Mouse (Mus musculus): ENCODE measurements at regions not wholly inside any gene's neighbourhood (a gene's known extent, or its start where the extent isn't known, plus 50 kb on each side); places are given as distances from the start of the nearest gene placed in this dataset.

DNA sequence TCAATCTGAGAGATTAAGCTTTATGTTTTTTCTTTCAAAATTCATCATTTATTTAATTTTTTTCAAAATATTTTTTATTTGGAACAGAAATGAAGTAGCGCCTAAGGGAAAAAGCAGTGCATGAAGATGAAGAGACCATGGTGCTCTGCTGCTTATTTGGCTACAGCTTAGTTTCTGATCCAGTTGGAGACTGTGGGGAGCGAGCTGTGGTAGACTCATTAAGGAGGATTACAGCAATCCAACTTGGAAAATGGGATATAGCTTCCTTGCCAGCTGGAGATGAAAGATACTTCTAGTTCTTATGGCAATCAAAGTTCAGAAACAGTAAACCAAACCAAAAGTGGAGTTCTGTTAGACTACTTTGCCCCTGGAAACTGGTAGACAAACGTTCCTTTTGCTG, 98.8 kb upstream of the Col11a1 start:
- DNase-seq = peak; percentile 21
- 60% methylated on average over 3 of the region's 3 CpGs for WGBS
- Histone ChIP-seq H3K27ac (ENCODE audit: low read depth, low read length) (no peak overlapping the region), H3K4me2 (ENCODE audit: low read depth) (no peak overlapping the region), H3K27me3 (ENCODE audit: insufficient read depth, low read length) (no peaks in the 10 kb centered on the region), H3K4me3 (ENCODE audit: low read depth, low read length) (no peak overlapping the region), H3K9me3 (ENCODE audit: low read length) (no peaks in the 10 kb centered on the region), H3K4me1 (ENCODE audit: insufficient read depth) (no peaks in the 10 kb centered on the region), H3K36me3 (ENCODE audit: insufficient read depth) (no peaks in the 10 kb centered on the region), H3K9ac (no peak overlapping the region)
- ATAC-seq = peak; percentile 53; the same call in 1 of the 2 replicates
- TF ChIP-seq CTCF (IDR thresholded peaks at IDR 0.05; ENCODE audit: low read depth) = no peak

DNA sequence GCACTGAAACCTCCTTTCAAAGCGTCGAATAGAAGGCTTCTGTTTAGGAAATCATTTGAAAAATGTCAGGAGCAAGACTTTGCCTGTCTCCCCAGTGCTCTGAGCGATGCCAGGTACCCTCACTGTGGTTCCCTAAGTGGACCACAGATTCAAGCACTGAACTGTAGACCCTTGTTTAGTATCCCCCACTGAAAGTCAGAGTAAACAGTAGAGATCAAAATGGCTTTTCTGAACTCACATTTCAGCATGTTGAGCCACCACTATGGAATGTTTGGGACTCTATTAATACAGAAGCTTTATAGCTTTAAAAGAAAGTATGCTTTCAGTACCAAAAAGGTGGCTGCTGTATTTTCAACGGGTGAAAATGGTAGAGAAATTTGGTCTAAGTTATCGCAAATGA, 79.8 kb upstream of the Col11a1 start:
- Histone ChIP-seq H3K9ac (no peak overlapping the region), H3K36me3 (ENCODE audit: insufficient read depth) (no peaks in the 10 kb centered on the region), H3K4me1 (ENCODE audit: insufficient read depth) (no peaks in the 10 kb centered on the region), H3K9me3 (ENCODE audit: low read length) (no peaks in the 10 kb centered on the region), H3K27ac (ENCODE audit: low read depth, low read length) (no peak overlapping the region), H3K4me3 (ENCODE audit: low read depth, low read length) (no peak overlapping the region), H3K4me2 (ENCODE audit: low read depth) (no peak overlapping the region), H3K27me3 (ENCODE audit: insufficient read depth, low read length) (no peaks in the 10 kb centered on the region)
- no peak for TF ChIP-seq CTCF (IDR thresholded peaks at IDR 0.05; ENCODE audit: low read depth)
- WGBS = 84% methylated on average over 5 of the region's 5 CpGs
- DNase-seq (no peak), ATAC-seq (no peak)

DNA sequence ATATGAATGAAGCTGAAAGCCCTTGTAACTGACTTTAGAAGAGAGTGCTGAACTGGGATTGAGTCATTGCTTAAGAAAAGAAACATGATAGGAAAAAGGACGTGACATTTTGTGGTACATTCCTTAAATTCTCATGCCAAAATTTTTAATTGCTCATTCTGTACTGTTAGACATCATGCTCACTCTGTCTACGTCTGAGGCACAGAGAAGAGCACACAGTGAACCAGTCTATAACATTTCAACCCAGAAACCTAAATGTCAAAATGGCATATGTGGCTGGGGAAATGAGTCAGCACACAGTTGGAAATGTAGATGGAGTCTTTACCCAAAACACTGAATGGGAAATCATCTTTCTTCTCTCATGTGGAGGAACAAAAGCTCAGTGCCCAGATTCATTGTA, 77.9 kb upstream of the Col11a1 start:
- Histone ChIP-seq H3K36me3 (ENCODE audit: insufficient read depth) (no peaks in the 10 kb centered on the region), H3K4me3 (ENCODE audit: low read depth, low read length) (no peak overlapping the region), H3K4me2 (ENCODE audit: low read depth) (no peak overlapping the region), H3K4me1 (ENCODE audit: insufficient read depth) (no peaks in the 10 kb centered on the region), H3K9ac (no peak overlapping the region), H3K27ac (ENCODE audit: low read depth, low read length) (no peak overlapping the region), H3K9me3 (ENCODE audit: low read length) (no peaks in the 10 kb centered on the region), H3K27me3 (ENCODE audit: insufficient read depth, low read length) (no peaks in the 10 kb centered on the region)
- DNase-seq (peak; percentile 1), ATAC-seq (peak; percentile 66)
- WGBS = 60% methylated on average over 2 of the region's 2 CpGs
- TF ChIP-seq CTCF (IDR thresholded peaks at IDR 0.05; ENCODE audit: low read depth) = no peak

DNA sequence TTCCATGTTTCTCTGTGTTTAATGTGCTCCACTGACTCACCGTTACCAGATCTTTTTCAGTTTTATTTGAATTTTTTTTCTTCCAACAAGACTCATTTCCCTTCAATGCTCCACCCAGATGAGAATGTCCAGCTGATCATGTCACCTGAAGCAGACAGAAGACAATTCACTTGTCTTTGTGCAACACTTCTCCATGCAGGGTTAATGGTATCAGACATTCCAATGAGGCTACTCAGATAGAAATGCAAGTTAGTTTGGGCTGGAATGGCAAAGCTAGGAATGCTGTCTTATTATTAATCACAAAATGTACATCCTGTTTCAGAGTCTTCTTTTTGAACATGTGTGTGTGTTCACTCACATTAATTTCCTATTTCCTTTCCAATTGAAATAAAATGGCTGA, 77.2 kb upstream of the Col11a1 start:
- H3K4me1 ChIP-seq (ENCODE audit: insufficient read depth) = no peaks in the 10 kb centered on the region
- H3K9me3 ChIP-seq (ENCODE audit: low read length) = no peaks in the 10 kb centered on the region
- H3K36me3 ChIP-seq (ENCODE audit: insufficient read depth) = no peaks in the 10 kb centered on the region
- DNase-seq (no peak), ATAC-seq (no peak)
- WGBS = 83% methylated on average over 1 of the region's 1 CpGs
- H3K4me2 ChIP-seq (ENCODE audit: low read depth) = no peak overlapping the region
- no peak overlapping the region for H3K4me3 ChIP-seq (ENCODE audit: low read depth, low read length)
- TF ChIP-seq CTCF (IDR thresholded peaks at IDR 0.05; ENCODE audit: low read depth) = no peak
- H3K9ac ChIP-seq = no peak overlapping the region
- no peak overlapping the region for H3K27ac ChIP-seq (ENCODE audit: low read depth, low read length)
- H3K27me3 ChIP-seq (ENCODE audit: insufficient read depth, low read length) = no peaks in the 10 kb centered on the region

DNA sequence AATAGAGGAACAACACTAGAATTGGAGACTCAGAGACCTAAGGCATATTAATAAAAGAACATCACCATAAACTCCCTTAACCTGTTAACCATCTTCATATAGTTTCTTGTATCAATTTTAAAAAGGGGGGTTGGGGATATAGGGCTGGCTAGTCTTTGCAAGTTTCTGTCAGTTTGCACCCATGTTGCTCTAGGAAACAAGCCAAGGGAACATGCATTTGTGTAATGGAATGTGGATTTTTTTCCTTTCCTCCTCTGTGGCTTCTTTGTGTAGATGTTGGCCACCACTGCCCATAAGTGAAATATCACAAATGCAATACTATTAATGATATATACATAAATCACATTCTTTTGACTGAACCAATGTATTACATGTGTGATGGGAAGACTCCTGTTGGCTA, 75.9 kb upstream of the Col11a1 start:
- no peak for TF ChIP-seq CTCF (IDR thresholded peaks at IDR 0.05; ENCODE audit: low read depth)
- Histone ChIP-seq H3K4me1 (ENCODE audit: insufficient read depth) (no peaks in the 10 kb centered on the region), H3K4me3 (ENCODE audit: low read depth, low read length) (no peak overlapping the region), H3K4me2 (ENCODE audit: low read depth) (no peak overlapping the region), H3K27ac (ENCODE audit: low read depth, low read length) (no peak overlapping the region), H3K27me3 (ENCODE audit: insufficient read depth, low read length) (no peaks in the 10 kb centered on the region), H3K9ac (no peak overlapping the region), H3K9me3 (ENCODE audit: low read length) (no peaks in the 10 kb centered on the region), H3K36me3 (ENCODE audit: insufficient read depth) (no peaks in the 10 kb centered on the region)
- DNase-seq (no peak), ATAC-seq (no peak)

DNA sequence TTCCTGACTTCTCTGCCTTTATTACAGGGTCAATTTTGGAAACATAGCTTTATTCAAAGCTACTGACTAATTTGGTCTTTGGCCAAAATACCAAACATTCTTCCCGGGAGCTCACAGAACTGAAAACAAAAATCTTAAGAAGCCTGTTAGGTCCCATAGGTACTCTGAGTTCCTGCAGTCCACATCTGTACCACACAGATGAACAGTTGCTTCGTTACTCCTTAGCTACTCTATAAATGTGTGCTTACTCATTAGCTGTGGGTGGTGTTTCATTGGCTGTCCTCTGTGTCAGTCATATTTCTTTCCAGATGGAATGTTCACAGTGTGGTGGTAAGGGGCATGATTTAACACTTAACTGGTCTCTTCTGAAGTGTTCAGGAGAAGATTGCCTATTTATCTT, 70.3 kb upstream of the Col11a1 start:
- no peak overlapping the region for H3K4me2 ChIP-seq (ENCODE audit: low read depth)
- WGBS = 54% methylated on average over 2 of the region's 2 CpGs
- H3K9me3 ChIP-seq (ENCODE audit: low read length) = no peaks in the 10 kb centered on the region
- H3K27ac ChIP-seq (ENCODE audit: low read depth, low read length) = no peak overlapping the region
- H3K27me3 ChIP-seq (ENCODE audit: insufficient read depth, low read length) = no peaks in the 10 kb centered on the region
- no peaks in the 10 kb centered on the region for H3K4me1 ChIP-seq (ENCODE audit: insufficient read depth)
- H3K36me3 ChIP-seq (ENCODE audit: insufficient read depth) = no peaks in the 10 kb centered on the region
- no peak overlapping the region for H3K9ac ChIP-seq
- no peak for DNase-seq
- ATAC-seq = no peak
- H3K4me3 ChIP-seq (ENCODE audit: low read depth, low read length) = no peak overlapping the region
- no peak for TF ChIP-seq CTCF (IDR thresholded peaks at IDR 0.05; ENCODE audit: low read depth)
